Mouse (Mus musculus) intestine, embryonic 16.5 days (tissue): ENCODE data around the gene Ddhd1. TPM values are rescaled to one million over a fixed set of nuclear protein-coding genes. Genes with fewer than 3 reads are reported as not detected.

ENCODE experiments used
- ATAC-seq: fragments of 200-750 bp; cut with Nextera tagmentation; 2 replicates; pipeline ENCODE4 v1.8.0; 2017; ENCODE audit warnings: moderate TSS enrichment, moderate library complexity
- H3K27ac ChIP-seq: fragments of 300-500 bp; sonication (generic); 2 replicates; pipeline ENCODE4 v1.5.1; 2014; ENCODE audit warnings: mild to moderate bottlenecking, low read length
- H3K27me3 ChIP-seq: fragments of 300-500 bp; sonication (generic); replicated peaks from 2 replicates; pipeline ENCODE4 v1.6.1; 2014; ENCODE audit warnings: low read length, control low read depth, mixed read lengths; ENCODE audit not compliant: control insufficient read depth, insufficient read depth
- H3K36me3 ChIP-seq: fragments of 300-500 bp; sonication (generic); 2 replicates; pipeline ENCODE4 v1.6.1; 2014; ENCODE audit warnings: low read length, control low read depth; ENCODE audit not compliant: control insufficient read depth, insufficient read depth
- H3K4me1 ChIP-seq: fragments of 300-500 bp; sonication (generic); 2 replicates; pipeline ENCODE4 v1.6.1; 2014; ENCODE audit warnings: low read length, control low read depth, mixed read lengths; ENCODE audit not compliant: control insufficient read depth, insufficient read depth
- H3K4me2 ChIP-seq: fragments of 300-500 bp; sonication (generic); 2 replicates; pipeline ENCODE4 v1.6.1; 2014; ENCODE audit warnings: low read depth, low read length, control low read depth
- H3K4me3 ChIP-seq: fragments of 300-500 bp; sonication (generic); 2 replicates; pipeline ENCODE4 v1.5.1; 2014; ENCODE audit warnings: mild to moderate bottlenecking, low read length
- H3K9ac ChIP-seq: fragments of 300-500 bp; sonication (generic); 2 replicates; pipeline ENCODE4 v1.6.1; 2014; ENCODE audit warnings: low read depth, low read length
- H3K9me3 ChIP-seq: fragments of 300-500 bp; sonication (generic); 2 replicates; pipeline ENCODE4 v1.6.1; 2016; ENCODE audit warnings: low read length, control low read depth; ENCODE audit not compliant: control insufficient read depth
- WGBS: fragments of 180-500 bp; shearing (Covaris S2); extraction: QIAGEN DNeasy Blood & Tissue Kit; methylation state at CpG from one replicate; pipeline ENCODE4 v1.1.7; 2014; 5-methylcytosine and 5-hydroxymethylcytosine counted together
- polyA plus RNA-seq: library from polyadenylated mRNA; unstranded; fragments of >200 nt; fragmentation: Nextera tagmentation; extraction: Ambion mirVana; gene quantifications from 2 replicates; pipeline ENCODE4 v1.2.1, GENCODE M21; 2015

Gene Ddhd1
- polyA plus RNA-seq, 1 experiment from 2014 or later = 6.5 TPM

DNA sequence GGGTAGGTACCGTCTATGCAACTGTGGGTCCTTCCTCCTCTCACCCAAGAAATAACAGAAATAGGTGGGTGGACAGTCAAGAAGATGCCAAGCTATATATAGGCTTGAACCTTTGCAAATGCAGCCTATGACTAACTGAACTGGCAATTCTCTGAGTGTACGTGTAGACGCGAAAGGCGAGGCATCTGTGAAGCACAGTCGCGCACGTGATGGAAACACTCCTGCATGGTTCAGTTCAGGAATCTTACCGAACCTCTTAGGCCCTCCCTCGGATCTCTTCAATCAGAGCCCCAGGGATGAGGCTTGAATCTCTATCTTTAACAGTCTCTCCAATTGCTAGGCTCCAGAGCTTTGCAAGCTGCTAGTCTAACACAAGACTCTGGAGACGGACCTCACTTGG is 10.3 kb downstream of the Ddhd1 start:
- Histone ChIP-seq H3K36me3 (no peaks in the 10 kb centered on the region), H3K4me1 (0 out of 2 replicates have a peak, but pooled peaks cover 2% of the 10 kb centered on the region), H3K4me2 (no peak overlapping the region), H3K27me3 (no peaks in the 10 kb centered on the region), H3K9ac (no peak overlapping the region), H3K9me3 (no peaks in the 10 kb centered on the region), H3K27ac (no peak overlapping the region), H3K4me3 (no peak overlapping the region)
- ATAC-seq = no peak
- 87% methylated on average over 11 of the region's 11 CpGs for WGBS

DNA sequence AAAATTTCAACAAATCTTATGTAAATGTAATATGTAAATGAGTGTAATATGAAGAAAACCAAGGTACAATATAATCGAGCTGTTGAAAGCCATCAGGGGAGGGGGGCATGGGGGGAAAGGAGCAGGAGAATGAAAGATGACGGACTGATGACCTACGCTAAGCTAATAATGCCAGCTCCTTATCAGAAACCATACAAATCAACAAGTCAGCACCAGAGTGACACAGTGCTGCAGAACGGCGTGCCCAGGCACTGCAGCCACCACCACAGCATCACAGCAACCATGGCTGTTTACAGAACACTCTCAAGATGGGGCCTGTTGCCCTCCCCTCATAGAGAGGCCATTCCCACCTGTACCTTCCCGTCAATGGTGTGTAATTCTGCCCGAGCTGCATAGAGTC is 10.8 kb downstream of the Ddhd1 start:
- Histone ChIP-seq H3K9me3 (no peaks in the 10 kb centered on the region), H3K4me3 (no peak overlapping the region), H3K27ac (no peak overlapping the region), H3K36me3 (no peaks in the 10 kb centered on the region), H3K9ac (no peak overlapping the region), H3K27me3 (no peaks in the 10 kb centered on the region), H3K4me2 (no peak overlapping the region), H3K4me1 (0 out of 2 replicates have a peak, but pooled peaks cover 2% of the 10 kb centered on the region)
- ATAC-seq = no peak
- 69% methylated on average over 7 of the region's 7 CpGs for WGBS

DNA sequence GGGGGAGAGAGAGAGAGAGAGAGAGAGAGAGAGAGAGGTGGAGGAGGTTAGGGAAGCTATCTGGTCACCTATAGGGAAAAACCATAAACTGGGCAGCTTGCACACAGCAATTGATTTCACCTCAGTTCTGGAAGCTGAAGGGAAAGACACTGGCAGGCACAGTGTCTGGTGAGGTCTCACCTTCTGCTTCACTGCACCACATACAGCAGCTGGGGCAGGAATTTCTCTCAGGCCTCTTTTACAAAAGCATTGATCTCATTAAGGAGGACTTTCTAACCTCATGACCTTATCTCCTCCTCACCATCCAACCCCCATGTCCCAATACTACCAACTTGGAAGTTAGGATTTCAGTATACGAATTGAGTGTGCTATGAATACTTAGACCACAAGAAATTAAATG is 13.2 kb downstream of the Ddhd1 start:
- Histone ChIP-seq H3K4me3 (no peak overlapping the region), H3K4me2 (no peak overlapping the region), H3K36me3 (no peaks in the 10 kb centered on the region), H3K9me3 (no peaks in the 10 kb centered on the region), H3K27ac (no peak overlapping the region), H3K27me3 (no peaks in the 10 kb centered on the region), H3K9ac (no peak overlapping the region), H3K4me1 (0 out of 2 replicates have a peak, but pooled peaks cover 2% of the 10 kb centered on the region)
- WGBS = 81% methylated on average over 1 of the region's 1 CpGs
- ATAC-seq = no peak

DNA sequence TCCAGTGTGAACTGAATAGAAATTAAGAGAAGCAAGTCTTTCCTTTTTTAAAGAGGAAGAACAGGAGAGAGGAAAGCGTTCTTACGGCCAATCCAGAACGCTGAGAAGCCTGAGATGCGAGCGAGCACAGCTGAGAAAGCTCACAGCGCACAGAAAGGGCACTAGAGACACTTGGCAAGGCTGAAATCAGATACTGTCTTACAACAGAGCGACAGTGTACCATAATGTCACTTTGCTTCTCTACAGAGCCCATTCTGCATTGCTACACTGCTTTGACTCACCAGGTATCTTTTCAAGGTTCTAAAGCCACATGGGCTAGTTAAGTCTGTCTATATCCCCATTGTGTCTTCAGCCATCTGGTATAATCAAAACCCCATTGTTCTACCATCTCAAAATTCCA is 13.7 kb downstream of the Ddhd1 start:
- H3K9ac ChIP-seq = no peak overlapping the region
- no peaks in the 10 kb centered on the region for H3K36me3 ChIP-seq
- H3K4me1 ChIP-seq = 0 out of 2 replicates have a peak, but pooled peaks cover 2% of the 10 kb centered on the region
- H3K4me2 ChIP-seq = no peak overlapping the region
- 71% methylated on average over 7 of the region's 7 CpGs for WGBS
- H3K4me3 ChIP-seq = no peak overlapping the region
- H3K9me3 ChIP-seq = no peaks in the 10 kb centered on the region
- no peak for ATAC-seq
- no peak overlapping the region for H3K27ac ChIP-seq
- no peaks in the 10 kb centered on the region for H3K27me3 ChIP-seq

GRCm38 (mm10) chr14:45643461-45643860 is 14.5 kb downstream of the Ddhd1 start:
- ATAC-seq = no peak
- no peaks in the 10 kb centered on the region for H3K36me3 ChIP-seq
- H3K9me3 ChIP-seq = no peaks in the 10 kb centered on the region
- no peak overlapping the region for H3K27ac ChIP-seq
- H3K4me2 ChIP-seq = no peak overlapping the region
- H3K9ac ChIP-seq = no peak overlapping the region
- no peak overlapping the region for H3K4me3 ChIP-seq
- 0 out of 2 replicates have a peak, but pooled peaks cover 2% of the 10 kb centered on the region for H3K4me1 ChIP-seq
- H3K27me3 ChIP-seq = no peaks in the 10 kb centered on the region
- 64% methylated on average over 3 of the region's 3 CpGs for WGBS

DNA sequence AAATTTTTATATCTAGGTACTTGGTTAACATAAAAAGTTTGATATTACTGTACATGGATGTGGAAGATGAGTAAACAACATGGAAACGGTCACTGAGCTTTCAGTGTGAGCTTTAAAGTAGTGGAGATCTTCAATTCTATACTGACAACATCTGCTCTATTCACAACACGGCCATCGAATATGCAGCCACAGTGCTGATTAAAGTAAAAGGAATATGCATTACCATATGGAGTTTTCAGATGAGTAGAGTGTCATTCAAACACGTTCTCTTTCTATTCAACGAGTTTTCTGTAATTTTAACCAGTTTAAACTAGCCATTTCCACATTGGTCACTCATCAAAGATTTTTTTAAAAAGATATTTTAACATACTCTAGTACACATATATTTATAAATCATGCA is 15.1 kb downstream of the Ddhd1 start:
- no peaks in the 10 kb centered on the region for H3K36me3 ChIP-seq
- WGBS = 72% methylated on average over 5 of the region's 5 CpGs
- 0 out of 2 replicates have a peak, but pooled peaks cover 2% of the 10 kb centered on the region for H3K4me1 ChIP-seq
- no peaks in the 10 kb centered on the region for H3K9me3 ChIP-seq
- H3K27me3 ChIP-seq = no peaks in the 10 kb centered on the region
- H3K9ac ChIP-seq = no peak overlapping the region
- H3K4me3 ChIP-seq = no peak overlapping the region
- no peak for ATAC-seq
- H3K27ac ChIP-seq = no peak overlapping the region
- H3K4me2 ChIP-seq = no peak overlapping the region

DNA sequence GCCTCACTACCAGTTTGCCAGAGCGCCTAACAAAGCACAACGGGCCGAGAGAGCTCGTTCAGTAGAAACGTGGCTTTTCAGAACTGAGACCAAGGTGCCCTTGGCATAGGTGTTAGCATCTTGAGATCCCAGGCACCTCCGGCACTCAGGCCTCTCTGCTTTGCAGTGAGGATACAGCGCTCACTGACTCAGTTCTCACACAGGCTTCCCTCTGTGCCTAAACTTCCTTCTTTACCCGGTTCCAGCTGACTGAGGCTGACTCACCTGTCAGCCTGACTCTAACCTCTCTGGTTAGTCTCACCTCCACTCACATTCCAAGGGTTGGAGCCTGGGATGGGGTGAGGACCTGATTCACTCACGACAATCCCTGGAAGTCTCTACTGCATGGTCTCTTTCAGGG is 15.7 kb downstream of the Ddhd1 start:
- Histone ChIP-seq H3K4me1 (0 out of 2 replicates have a peak, but pooled peaks cover 2% of the 10 kb centered on the region), H3K4me2 (no peak overlapping the region), H3K9ac (no peak overlapping the region), H3K27me3 (no peaks in the 10 kb centered on the region), H3K27ac (no peak overlapping the region), H3K36me3 (no peaks in the 10 kb centered on the region), H3K4me3 (no peak overlapping the region), H3K9me3 (no peaks in the 10 kb centered on the region)
- WGBS = 74% methylated on average over 9 of the region's 9 CpGs
- ATAC-seq = no peak

DNA sequence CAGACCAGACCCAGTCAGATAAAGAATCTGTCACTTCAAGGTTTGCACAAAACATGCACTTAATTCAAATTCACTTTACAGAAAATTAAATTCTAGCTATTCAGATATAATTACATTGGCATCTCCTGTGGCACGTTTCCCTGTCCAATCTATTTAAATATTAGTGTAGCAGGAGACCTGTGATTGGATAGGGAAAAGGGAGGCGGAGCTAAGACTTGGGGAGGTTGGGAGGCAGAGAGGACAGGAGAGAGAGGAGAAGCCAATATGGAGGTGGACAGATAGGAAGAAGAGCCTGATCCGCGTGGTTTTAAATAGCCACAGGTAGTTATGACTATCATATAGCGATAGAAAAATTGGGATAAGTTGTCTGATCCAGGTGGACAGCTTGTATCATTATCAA is 19.2 kb downstream of the Ddhd1 start:
- H3K27ac ChIP-seq = no peak overlapping the region
- 75% methylated on average over 5 of the region's 5 CpGs for WGBS
- H3K4me3 ChIP-seq = no peak overlapping the region
- H3K4me1 ChIP-seq = no peaks in the 10 kb centered on the region
- no peak overlapping the region for H3K9ac ChIP-seq
- no peaks in the 10 kb centered on the region for H3K9me3 ChIP-seq
- H3K27me3 ChIP-seq = no peaks in the 10 kb centered on the region
- ATAC-seq = no peak
- no peak overlapping the region for H3K4me2 ChIP-seq
- H3K36me3 ChIP-seq = no peaks in the 10 kb centered on the region

DNA sequence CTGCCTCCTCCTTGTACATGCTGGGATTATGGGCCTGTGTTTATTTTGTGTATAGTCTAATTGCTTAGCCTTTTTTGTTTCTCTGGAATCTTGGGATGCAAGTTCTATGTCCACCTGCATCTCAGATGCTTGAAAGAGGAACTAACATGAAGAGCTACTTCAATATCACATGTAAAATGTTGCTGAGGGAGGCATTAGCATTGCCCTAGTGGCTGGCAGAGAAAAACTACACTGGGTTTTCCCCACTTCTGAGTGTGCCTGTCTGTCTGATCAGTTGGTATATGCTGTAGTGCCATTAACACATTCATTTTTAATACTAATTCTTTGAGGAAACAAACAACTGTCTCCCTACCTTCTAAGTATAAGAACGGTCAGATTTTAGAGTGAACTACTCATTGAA is 22.4 kb downstream of the Ddhd1 start:
- Histone ChIP-seq H3K27me3 (no peaks in the 10 kb centered on the region), H3K36me3 (no peaks in the 10 kb centered on the region), H3K9me3 (no peaks in the 10 kb centered on the region), H3K9ac (no peak overlapping the region), H3K4me1 (0 out of 2 replicates have a peak, but pooled peaks cover 3% of the 10 kb centered on the region), H3K27ac (no peak overlapping the region), H3K4me3 (no peak overlapping the region), H3K4me2 (no peak overlapping the region)
- WGBS = 98% methylated on average over 1 of the region's 1 CpGs
- no peak for ATAC-seq
